Mouse (Mus musculus): ENCODE measurements around the gene Zfp622.
A peak's percentile ranks its signal among the peaks of the same experiment; 100 is the strongest.

Gene Zfp622

DNA sequence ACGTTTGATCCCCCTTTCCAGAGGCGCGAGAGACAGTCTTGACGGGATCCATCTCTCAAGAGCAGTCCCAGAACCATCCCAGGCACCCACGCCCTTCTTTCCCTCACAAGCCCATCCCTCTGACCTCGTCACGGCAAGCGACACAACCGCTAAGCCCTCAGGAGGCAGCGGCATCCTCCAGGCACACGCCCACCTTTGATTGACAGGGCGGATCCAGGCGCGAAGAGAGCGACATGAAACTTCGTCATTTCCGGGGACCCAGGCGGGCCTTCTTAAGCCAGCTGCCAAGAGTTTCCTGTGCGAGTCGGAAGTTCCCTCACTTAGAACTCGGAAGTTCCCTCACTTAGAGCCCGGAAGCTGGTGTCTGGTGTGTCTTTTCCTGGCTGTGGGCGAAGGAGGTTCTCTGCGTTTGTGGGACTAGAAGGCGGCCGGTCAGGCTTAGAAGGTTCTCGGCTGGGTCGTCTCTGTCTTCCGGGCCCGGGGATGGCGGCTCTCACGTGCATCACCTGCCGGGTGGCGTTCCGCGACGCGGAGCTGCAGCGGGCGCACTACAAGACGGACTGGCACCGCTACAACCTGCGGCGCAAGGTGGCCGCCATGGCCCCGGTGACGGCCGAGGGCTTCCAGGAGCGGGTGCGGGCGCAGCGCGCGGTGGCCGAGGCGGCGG, at the start of gene Zfp622:
Zfp622 (plus strand) TSS at position 300 of the 667 bp plus-strand sequence.
- DNase-seq (ENCODE audit: low read depth, low spot score): peak; percentile 98

DNA sequence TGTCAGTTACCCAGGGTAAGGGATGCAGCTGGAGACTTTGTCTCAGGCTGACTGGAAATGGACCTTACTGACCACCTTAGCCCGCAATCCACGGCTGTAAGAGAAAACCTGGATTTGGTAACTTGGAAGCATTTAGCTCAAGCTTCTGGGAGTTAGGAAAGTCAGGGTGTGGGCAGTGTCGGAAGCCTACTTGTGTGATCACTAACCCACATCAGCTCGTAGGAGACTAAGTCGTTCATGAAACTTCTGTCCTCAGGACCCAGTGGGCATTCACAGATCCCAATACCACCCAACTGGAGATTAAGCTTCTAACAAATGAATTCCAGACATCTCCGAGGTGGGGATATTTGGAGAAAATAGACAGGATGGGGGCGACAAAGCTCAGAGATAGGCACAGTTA, 49.8 kb upstream of the Zfp622 start:
- DNase-seq (ENCODE audit: low read depth, low spot score): no peak

DNA sequence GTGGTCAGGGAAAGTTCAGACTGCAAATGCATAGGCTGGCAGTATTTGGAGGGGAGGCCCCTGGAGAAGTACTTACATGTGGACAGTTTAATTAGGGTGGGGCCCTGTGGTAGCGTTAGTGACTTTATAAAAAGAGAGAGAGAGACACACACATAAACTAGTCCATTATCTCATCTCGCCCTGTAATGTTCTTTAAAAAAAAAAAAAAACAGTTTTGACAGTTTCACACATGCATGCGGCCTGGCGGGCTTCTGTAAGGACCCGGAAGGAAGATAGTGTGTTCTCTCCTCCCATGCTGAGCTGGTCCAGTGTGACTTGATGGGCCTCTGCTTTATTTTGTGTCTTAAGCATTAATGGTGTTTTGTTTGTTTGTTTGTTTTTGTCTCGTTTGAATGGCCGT, 45.7 kb upstream of the Zfp622 start:
- DNase-seq (ENCODE audit: low read depth, low spot score): no peak

DNA sequence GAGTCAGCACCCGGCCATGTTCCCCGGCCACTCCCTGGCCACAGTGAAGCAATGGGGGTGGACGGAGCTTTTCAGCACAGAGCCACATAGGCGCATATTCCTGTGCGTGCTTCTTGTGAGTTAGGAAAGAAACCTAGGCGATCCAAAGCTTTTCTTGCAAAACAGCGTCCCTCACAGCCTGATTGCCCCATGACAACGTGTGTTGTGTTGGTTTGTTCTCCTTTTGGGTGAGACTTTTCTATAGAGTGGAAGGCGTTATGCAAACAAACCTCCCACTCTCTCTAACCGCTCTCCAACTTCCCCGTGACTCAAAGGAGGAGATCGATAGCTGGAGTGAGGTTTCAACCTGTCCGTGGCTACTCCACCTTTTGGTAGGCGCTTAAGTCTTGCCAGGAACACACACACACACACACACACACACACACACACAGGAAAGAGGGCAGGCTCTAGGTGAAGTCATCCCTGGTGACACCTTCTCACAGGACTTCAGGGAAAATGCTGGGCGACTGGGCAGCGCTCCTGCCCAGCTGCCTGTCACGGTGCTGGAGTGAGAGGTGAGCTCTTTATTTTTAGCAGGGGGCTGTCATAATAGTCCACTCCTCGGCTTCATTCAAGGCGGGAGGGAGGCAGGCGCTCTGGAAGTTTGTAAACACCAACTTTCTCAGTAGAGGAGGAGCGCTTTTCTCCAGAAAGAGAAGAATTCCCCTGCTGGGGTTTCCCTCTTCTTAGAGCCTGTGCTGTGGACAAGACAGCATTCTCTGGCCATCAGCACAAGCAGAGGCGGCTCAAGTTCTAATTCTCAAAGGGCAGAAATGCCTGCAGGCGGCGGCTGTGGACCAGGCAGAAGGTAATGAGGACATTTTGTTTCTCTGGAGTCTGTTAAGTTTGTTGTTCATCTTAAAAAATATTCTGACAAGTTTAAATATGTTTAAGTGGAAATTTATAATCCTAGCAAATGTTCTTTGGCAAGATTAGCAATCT, 43.5 kb upstream of the Zfp622 start:
- no peak for DNase-seq (ENCODE audit: low read depth, low spot score)

DNA sequence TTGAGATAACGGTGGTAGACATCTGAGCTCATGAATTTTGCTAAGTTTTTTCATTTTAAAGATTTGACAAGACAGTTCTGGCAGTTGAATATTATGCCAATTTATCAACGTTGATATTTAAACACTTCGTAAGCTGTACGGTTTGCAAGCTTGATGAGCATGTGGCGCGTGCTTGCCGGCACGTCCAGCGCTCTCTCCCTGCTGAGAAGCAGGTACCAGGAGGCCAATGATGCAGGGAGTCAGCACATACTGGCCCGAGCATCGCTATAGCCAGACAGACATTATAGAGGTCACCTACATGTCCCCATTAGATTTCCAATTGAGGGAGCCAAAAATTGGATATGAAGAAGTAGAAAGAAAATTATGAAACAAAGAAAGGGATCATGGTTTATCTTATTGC, 42.7 kb upstream of the Zfp622 start:
- DNase-seq (ENCODE audit: low read depth, low spot score): no peak

DNA sequence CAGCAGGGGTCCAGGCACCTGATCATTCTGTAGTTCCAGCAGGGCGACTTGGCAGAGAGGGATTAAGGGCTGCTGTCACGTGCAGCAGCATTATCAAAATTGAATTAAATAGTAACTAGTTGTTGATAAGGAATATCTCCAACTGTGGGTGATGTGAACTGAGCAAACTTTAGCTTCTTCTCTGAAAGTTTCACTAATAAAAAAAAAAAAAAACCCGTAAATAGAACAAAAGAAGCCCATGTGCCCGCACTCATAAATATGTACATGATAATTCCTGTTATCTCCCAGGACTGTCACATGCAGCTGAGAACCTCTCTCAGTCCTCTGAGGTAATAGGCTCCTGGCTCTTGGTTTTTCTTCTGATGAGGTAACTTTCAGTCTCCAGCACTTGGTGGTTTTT, 41.8 kb upstream of the Zfp622 start:
- DNase-seq (ENCODE audit: low read depth, low spot score): no peak

DNA sequence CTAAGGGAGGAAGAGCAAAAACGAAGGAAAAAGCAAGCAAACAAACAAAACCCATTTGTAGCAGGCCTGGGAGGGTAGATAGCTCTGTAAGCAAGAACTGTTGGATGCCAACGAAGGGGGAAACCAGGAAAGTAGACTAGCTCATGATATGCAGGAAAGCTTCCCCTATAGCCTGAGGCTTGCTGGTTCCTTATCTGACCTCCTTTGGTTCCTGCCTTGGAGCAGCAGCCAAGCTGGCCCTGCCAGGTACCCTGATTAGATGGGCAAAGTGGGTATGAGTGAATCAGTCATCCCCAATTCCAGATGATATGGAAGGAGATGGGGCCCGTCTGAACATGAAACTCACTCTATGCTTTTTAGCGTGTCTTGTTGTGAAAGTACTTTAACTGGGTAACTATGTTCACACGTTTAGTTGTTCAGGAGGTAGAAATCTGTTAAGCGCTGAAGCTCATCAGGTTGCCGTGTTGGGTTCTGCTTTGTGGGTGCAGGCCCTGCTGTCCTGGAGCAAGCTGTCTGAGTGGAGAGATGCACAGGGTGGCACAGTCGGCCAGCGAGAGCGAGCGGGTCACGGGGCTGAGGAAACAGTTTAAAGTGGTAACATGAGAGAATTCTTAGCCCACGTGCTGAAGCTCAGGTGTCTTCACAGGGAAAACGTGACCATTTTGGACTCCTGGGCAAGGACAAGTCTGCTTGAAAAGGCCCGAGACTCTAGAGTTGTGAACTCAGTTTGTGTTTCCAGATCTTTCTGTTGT, 40.6 kb upstream of the Zfp622 start:
- DNase-seq (ENCODE audit: low read depth, low spot score): no peak

DNA sequence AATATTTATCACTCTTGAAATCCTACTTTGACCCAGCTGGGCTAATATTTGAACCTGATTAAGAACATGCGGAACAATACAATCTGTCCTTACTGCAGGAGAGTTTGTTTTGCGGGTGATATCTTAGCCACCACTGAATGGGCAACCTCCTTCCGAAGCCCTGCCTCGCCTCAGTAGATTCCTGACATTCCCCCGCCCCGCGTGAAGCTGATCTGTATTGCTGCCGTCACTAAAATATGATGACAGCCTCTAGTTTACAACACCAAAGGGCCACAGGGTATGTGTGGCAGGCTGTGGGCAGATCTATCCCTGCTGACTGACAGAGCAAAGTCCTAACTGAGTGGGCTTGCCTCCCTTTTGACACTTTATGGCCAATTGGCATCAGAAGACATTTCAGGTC, 38.9 kb upstream of the Zfp622 start:
- no peak for DNase-seq (ENCODE audit: low read depth, low spot score)

DNA sequence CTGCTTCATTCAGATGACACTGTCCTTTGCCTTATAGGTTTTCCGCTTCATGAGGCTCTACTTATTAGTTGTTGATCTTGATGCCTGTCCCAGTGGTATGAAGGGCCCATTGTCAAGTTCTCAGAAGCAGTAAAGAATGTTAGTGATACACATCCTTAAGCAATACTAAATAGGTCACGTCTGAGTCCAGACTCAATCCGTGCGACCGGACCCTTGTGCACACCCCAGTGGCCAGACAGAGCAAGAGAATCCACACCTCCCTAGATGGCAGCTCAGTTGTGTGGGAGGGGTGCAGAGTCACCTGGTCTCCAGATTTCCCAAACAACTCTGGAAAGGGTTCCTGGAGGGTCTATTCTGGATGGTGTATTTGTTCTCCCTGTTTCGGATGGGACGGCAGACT, 37.7 kb upstream of the Zfp622 start:
- DNase-seq (ENCODE audit: low read depth, low spot score): no peak

DNA sequence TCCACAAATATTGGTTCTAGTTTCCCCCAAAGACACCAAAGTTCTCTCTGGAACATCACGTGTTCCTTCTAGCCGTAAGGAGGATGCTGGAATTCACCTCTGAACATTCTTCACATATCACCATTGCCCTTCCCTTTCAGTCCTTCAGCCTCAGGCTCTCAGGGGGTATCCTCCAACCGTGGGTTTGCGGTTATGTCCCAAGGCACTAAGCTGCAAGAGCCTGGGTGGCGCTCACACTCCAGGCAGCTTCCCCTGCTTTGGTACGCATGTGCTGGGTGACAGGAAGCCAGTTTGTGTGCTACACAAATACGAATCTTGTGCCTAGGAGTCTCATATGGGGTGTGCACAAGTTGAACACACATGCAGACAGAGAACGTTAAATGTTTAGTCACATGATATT, 36.8 kb upstream of the Zfp622 start:
- no peak for DNase-seq (ENCODE audit: low read depth, low spot score)

DNA sequence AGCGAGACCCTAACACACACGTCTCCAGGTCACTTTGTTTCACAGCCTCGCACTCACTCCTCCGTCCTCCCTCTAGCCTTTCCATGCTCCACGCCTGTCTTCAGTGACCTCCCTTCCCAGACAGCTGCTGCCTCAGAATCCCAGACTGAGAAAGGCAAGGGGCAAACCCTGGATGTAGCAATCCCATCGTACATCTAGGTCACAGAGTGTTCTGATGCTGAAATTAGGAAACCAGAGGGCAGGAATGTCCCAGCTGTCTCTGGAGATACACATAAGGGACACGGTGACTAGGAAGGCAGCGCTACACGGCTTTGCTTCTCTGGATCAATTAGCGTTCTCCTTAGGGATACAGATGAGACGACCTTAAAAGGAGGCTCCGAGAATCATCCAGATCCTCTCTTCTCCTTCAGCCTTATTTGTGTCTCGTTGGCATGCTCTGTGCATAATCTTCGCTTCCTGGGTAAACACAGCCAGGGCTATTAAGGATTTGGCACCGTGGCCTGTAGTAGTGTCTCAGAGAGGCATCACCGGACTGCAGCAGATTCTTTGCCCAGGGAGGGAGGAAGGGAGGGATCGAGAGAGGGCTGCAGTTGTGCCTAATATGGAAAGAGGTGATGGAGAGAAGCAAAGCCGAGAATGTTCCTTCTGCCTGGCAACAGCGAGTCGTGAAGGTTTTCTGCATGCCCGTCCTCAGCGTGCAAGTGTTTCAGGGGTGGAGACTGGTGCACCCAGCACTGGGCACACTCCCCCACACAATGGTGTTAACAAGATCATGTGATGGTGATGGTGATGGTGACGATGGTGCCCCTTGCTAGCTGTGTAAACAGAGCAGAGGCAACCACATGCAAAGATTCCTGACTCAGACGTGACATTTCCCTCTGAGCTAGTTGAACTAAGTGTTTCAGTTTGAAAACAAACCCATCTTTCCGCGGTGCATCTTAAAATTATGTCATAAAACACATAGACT, 35.6 kb upstream of the Zfp622 start:
- DNase-seq (ENCODE audit: low read depth, low spot score): no peak

DNA sequence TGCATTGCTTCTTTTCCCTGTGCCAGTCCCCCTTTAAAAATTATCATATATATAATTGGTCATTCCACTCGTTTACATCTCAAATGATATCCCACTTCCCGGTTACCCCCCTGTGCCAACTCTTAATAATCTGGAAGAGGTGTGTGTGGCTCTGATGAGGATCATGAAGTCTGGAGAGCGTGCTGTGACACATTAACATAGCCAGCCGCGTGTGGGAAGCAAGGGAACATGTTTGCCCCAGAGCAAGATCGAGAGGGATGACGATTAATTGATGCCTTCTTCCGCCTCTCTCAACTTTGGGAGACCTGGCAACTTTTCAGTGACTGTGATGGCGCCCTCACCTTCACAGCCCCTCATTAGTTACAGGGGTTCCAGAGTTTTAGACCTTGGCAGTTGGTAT, 34.5 kb upstream of the Zfp622 start:
- no peak for DNase-seq (ENCODE audit: low read depth, low spot score)

DNA sequence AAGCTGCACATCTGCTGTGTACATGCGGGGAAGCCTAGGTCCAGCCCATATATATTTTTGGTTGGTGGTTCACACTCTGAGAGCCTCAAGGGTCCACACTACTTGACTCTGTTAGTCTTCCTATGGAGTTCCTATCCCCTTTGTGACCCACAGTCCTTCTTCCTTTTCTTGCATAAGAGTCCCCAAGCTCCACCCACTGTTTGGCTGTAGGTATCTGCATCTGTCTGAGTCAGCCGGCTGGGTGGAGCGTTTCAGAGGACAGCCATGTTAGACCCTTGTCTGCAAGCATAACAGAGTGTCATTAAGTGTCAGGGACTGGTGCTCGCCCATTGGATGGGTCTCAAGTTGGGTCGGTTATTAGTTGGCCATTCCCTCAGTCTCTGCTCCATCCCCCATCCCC, 33.6 kb upstream of the Zfp622 start:
- DNase-seq (ENCODE audit: low read depth, low spot score): no peak

DNA sequence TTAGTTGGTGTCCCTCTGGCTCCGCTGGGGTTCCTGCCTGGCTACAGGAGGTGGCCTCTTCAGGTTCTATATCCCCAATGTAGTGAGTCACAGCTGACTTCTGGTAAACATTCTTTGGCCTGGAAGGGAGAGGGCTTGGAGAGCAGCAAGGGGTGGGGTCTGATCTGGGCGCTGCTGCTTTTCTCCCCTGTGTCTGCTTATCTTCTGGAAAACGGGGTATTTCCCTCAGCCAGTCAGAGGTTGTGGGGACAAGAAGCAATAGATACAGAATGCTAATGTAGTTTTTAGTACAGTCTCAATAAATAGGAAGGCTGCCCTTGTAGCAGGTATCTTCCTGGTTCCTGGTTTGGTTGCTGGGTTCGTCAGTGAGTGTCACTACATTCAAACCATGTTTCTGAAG, 33.1 kb upstream of the Zfp622 start:
- DNase-seq (ENCODE audit: low read depth, low spot score): no peak

DNA sequence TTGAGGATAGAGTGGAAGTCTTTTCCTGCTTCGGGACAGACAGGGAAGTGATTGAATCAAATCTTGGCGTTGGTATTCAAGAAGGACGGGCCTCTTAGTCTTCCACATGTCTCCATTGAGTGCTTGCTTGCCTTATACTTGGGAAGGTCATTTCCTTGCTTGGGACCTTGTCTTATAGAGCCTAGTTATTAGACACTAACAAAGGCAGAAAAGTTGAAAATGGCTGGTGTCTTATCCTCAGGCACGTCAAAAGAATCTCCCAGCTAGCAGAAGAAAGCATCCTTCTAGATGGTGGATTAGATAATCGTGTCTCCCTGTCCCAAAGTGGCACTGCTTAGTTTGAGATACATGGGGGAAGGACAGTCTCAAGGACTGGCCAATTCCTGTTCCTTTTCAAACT, 28.2 kb upstream of the Zfp622 start:
- DNase-seq (ENCODE audit: low read depth, low spot score): no peak

DNA sequence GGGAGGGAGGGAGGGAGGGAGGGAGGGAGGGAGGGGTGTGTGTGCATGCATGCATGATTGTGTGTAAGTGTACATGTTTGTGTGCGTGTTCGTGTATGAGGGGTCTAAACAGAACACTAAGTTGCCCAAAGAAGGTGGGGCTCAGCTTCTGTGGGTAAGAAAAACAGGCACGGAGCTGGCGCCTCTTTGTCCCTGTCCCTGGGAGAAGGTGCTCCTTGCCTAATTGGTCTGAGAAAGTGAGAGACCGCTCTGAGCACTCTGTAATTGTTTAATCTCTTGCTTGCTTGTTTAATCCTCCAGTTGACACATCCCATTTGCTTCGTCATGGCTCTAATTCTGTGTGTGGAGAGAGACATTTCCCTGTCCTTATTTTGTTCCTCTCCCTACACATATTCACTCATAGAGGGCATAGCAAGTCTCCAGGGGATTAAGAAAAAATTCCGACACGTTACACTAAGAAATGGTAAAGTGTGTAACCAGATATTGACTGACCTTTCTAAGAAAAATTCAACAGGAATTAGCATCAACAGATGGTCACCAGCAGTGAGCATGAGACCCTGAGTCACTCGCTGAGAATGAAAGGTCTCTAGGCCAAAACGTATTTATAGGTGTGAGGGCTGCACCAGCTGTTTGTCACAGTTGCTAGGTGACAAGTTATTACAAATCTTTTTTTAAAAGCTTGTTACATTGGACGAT, 27.6 kb upstream of the Zfp622 start:
- DNase-seq (ENCODE audit: low read depth, low spot score): no peak

DNA sequence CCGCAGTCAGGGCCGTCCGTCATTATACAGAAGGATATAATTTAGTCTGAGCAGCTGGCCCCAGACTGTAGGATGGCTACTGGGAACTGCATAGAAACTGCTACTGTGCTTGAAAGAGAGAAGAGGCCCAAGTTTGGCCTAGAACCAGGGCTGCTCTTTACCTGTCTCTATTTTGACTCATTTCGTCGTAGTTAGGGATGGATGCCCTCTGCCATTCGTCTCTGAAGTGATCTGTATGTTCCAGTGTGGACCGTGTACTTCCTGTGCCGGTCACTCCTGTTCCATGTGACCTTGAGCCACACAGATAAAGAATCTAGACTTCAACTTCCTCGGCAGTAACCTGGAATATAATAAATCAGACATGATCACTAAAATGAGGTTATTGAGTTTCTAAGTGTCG, 26.5 kb upstream of the Zfp622 start:
- no peak for DNase-seq (ENCODE audit: low read depth, low spot score)

DNA sequence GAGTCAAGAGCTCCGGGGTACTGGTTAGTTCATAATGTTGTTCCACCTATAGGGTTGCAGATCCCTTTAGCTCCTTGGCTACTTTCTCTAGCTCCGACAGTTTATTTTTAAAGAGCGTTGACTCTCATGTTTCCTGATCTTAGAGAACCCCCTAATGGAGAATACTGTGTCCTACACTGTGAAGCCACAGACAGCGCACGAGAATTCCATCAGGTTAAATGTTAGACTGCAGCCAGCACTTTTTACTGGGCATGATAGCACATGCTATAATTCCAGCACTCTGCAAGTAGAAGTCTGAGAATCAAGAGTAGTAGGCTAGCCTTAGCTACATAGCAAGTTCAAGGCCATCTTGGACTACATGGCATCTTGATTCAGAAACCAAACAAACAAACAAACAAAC, 24.8 kb upstream of the Zfp622 start:
- peak; percentile 37 for DNase-seq (ENCODE audit: low read depth, low spot score)

DNA sequence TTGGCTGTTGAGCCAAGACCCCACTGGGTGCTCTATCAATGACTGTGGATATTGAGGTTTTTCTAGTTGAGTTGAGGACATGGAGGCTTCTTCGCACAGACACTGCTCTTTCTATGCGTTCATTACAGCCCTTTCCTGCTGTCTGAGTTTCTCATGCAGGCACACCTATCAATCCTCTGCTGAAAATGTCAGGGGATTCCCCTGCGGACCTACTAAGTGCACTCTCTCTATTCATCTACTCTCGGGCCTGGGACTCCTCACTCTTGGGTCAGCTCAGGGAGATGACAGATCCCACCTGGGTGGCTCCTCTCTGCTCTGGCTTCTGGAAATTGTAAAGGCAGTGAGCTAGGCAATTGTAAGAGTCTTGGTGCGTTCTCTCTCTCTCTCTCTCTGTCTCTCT, 23.9 kb upstream of the Zfp622 start:
- DNase-seq (ENCODE audit: low read depth, low spot score): no peak

DNA sequence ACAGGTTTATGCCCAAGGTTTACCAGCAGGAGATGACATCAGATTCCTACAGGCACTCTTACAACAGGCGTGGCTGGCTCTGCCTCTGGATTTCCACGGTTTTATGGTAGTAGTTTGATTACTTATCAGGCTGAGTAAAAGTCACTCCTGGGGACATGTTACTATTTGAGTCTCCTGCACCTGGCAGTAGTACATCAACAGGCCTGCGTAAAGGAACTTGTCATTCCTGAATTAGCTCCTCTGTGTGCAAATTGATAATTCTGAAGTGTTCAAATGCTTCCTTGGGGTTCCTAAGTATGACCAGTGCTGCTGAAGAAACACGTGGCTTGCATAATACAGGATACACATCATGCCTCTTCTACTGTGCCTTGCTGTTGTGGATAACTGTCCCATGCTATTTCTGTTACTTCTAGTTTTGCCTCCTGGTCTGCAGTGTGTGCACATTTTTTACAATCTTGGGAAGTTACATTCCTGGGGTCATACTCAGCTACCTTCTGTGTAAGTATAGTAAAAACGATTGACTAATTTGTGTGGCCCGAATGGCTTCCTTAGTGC, 17.9 kb upstream of the Zfp622 start:
- no peak for DNase-seq (ENCODE audit: low read depth, low spot score)

Data from A20 (cell line).